Mouse (Mus musculus) spleen, postnatal 10 days (tissue): Measurements from ENCODE around the gene Olfr741.

Experiments used
- DNase-seq, 2 experiments: peaks; one replicate each; pipeline ENCODE4 v3.0.0; 2021 to 2022; ENCODE audit warnings: low spot score in 2 of 2

The Olfr741 gene

DNA sequence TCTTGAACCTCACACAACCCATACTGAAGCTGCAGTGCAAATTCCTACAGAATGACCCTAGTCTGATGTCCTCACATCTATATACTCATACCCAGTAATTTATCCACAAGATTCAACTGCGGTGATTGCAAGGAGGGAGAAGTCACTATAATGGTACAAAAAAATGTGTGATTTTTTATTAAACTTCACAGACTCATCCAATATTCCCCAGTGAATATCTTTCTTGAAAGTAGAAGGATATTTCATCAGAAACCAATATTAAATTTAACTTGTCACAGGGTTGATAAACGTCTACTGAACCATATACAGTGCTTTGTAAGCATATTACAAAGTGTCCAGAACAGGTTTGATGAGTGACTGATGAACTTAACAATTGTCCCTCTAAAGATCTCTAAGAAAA lies at the start of gene Olfr741:
TSS of gene Olfr741 (plus strand) at position 301 of the 400 bp plus-strand sequence.
- DNase-seq, result no peak

DNA sequence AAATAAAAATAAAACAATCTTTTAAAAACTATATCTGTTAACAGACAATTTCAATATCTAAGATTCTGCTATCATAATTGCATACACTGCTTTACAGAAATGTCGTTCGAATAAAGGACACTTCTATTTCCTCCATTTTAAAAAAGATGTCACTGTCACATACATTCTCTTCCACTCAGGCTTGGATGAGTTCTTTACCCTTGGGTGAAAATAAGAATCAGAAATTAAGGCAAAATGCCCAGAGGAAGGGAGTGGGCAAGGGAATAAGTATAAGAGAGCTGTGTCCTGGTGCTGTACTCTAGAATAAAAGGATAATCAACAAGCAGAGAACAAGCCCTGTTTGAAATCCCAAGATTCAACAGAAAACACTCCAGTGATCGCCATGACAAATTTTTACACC lies 27.3 kb upstream of the Olfr741 start, which contains the start of gene Olfr740:
TSS of gene Olfr740 (plus strand) at position 301 of the 400 bp plus-strand sequence.
- DNase-seq, result no peak

DNA sequence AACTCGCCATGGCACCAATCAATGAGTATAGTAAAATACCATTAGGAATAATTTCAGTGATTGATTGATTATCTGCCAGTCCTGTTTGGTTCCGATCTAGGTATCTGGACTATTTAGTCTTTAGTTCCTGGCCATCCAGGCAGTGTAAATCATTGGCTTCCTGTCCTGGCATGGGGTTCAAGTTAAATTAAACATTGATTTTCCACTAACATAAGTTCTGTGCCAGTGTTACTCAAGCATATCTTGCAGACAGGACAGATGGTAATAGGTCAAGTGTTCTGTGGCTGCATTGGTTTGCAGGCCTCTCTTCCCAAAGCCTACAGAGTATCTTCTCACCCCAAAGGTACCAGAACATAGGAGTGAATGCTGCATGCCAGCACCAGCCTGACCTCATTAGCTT lies 5.9 kb downstream of the Olfr741 start:
- DNase-seq, result no peak

DNA sequence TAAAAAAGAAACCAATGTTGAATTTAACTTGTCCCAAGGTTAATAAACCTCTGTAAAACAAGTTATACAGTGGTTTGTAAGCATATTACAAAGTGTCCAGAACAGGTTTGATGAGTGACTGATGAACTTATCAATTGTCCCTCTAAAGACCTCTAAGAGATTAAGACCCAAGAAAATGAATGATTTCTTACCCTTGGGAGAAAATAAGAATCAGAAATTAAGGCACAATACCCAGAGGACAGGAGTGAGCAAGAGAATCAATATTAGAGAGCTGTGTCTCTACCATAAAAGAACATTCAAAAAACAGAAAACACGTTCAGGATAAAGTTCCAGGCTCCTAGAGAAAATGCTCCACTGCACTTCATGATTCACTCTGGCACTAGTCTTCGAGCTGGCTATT lies 30.8 kb downstream of the Olfr741 start, which contains the start of gene Olfr742:
TSS of gene Olfr742 (plus strand) at position 301 of the 400 bp plus-strand sequence.
- no peak for DNase-seq

DNA sequence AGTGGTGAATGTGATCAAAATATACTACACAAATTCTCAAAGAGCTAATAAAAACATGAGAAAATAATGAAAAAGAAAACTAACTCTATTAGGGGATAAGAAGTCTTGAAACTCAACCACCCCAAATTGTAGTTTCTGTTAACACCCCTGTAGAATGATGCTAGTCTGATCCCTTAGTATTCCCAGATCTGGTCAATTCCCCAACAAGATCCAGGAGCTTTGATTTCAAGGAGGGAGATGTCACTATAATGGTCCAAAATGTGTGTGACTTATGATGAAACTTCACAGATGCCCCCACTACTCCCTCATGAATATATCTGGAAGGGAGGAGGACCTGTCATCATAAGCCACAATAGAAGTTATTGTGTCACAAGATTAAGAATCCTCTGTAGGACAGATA lies 49.0 kb downstream of the Olfr741 start, which contains the start of gene Olfr743:
TSS of gene Olfr743 (plus strand) at position 301 of the 400 bp plus-strand sequence.
- DNase-seq, result no peak
